Mouse (Mus musculus) heart, embryonic 13.5 days (tissue): ENCODE results near the gene Cxcr1. TPM values are rescaled to one million over a fixed set of nuclear protein-coding genes. Genes with fewer than 3 reads are reported as not detected.

Source experiments
- ATAC-seq: fragments of 200-750 bp; cut with Nextera tagmentation; 2 replicates; pipeline ENCODE4 v1.8.0; 2017; ENCODE audit warnings: moderate TSS enrichment; ENCODE audit not compliant: insufficient number of reproducible peaks, low FRiP score, low TSS enrichment; ENCODE audit errors: extremely low read depth
- H3K27ac ChIP-seq: fragments of 300-500 bp; sonication (generic); replicated peaks from 2 replicates; pipeline ENCODE4 v1.5.1; 2015; ENCODE audit warnings: moderate library complexity, mild to moderate bottlenecking, inconsistent platforms
- H3K27me3 ChIP-seq: fragments of 300-500 bp; sonication (generic); replicated peaks from 2 replicates; pipeline ENCODE4 v1.6.1; 2015; ENCODE audit warnings: mild to moderate bottlenecking, inconsistent platforms
- H3K36me3 ChIP-seq: fragments of 300-500 bp; sonication (generic); 2 replicates; pipeline ENCODE4 v1.6.1; 2015; ENCODE audit warnings: mild to moderate bottlenecking, inconsistent platforms
- H3K4me1 ChIP-seq: fragments of 300-500 bp; sonication (generic); 2 replicates; pipeline ENCODE4 v1.6.1; 2015; ENCODE audit warnings: inconsistent platforms
- H3K4me2 ChIP-seq: fragments of 300-500 bp; sonication (generic); 2 replicates; pipeline ENCODE4 v1.6.1; 2015; ENCODE audit warnings: inconsistent platforms, mild to moderate bottlenecking, moderate library complexity
- H3K4me3 ChIP-seq: fragments of 300-500 bp; sonication (generic); 2 replicates; pipeline ENCODE4 v1.5.1; 2015; ENCODE audit warnings: moderate library complexity, mild to moderate bottlenecking, inconsistent platforms
- H3K9ac ChIP-seq: fragments of 300-500 bp; sonication (generic); 2 replicates; pipeline ENCODE4 v1.6.1; 2015; ENCODE audit warnings: inconsistent platforms, mild to moderate bottlenecking, moderate library complexity
- H3K9me3 ChIP-seq: fragments of 300-500 bp; sonication (generic); 2 replicates; pipeline ENCODE4 v1.6.1; 2016; ENCODE audit warnings: inconsistent platforms
- WGBS: fragments of 180-500 bp; shearing (Covaris S2); methylation state at CpG from one replicate; pipeline ENCODE4 v1.1.7; 2015; ENCODE audit warnings: mixed read lengths; 5-methylcytosine and 5-hydroxymethylcytosine counted together
- polyA plus RNA-seq: library from polyadenylated mRNA; unstranded; fragments of >200 nt; fragmentation: Nextera tagmentation; extraction: Ambion mirVana; gene quantifications from 2 replicates; pipeline ENCODE4 v1.2.1, GENCODE M21; 2015

Gene Cxcr1
- polyA plus RNA-seq = not detected in 2 replicates

DNA sequence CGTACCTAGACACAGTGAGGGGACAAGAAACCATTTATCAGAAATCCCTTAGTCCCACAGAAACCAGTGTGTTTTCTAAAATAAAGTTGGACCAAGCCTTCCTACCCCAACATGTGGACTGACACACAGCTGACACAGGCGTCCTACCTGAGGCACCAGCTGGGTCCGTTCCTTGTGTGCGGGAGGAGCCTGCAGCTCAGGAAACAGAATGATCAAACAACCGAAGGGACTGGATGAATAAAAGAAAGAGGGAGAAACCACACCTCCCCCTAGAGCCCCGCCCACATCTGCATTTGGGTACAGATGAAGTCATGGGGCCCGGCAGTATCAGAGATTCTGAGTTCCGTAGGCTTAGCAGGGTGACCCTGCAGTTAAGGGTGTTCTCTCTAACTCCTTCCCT lies at the start of gene Cxcr1:
TSS of gene Cxcr1 (minus strand) at position 187 of the 400 bp plus-strand sequence.
- WGBS = 69% methylated on average over 8 of the region's 8 CpGs
- no peak within 1 kb of the TSS for H3K9ac ChIP-seq
- peaks cover 8% of the 10 kb centered on the region; the same call in 1 of the 2 replicates for H3K4me1 ChIP-seq
- H3K4me2 ChIP-seq = no peak within 1 kb of the TSS
- H3K27ac ChIP-seq = no peak within 1 kb of the TSS
- no peak within 1 kb of the TSS for H3K4me3 ChIP-seq
- H3K9me3 ChIP-seq = no peaks in the 10 kb centered on the region
- no peaks in the 10 kb centered on the region for H3K27me3 ChIP-seq
- ATAC-seq = no peak
- no peaks in the 10 kb centered on the region for H3K36me3 ChIP-seq

DNA sequence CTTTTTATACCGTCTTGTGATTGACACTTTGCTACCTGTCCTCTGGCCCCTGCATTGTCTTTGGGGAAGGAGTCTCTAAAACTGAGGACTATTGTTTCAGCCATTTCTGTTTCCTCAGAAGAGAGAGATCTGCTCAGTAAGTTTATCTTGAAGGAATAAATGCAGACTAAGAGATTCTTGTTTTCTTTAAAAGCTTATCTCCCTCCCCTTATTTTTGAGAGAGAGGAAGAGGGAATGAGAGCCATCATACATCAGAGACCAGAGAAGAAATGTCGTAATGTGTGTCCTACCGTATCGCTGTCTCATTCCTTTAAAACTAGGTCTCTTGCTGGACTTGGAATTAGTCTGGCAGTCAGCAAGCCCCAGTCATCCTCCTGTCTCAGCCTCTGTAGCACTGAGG lies 46.4 kb upstream of the Cxcr1 start:
- no peak for ATAC-seq
- WGBS = 48% methylated on average over 4 of the region's 4 CpGs
- Histone ChIP-seq H3K9ac (peak overlapping the region; percentile 99), H3K27ac (peak overlapping the region; percentile 95), H3K36me3 (peaks cover 15% of the 10 kb centered on the region), H3K27me3 (no peaks in the 10 kb centered on the region), H3K4me3 (0 out of 2 replicates have a peak overlapping the region, but pooled peaks have one; percentile 91), H3K9me3 (no peaks in the 10 kb centered on the region), H3K4me1 (peaks cover 82% of the 10 kb centered on the region), H3K4me2 (peak overlapping the region; percentile 84)

DNA sequence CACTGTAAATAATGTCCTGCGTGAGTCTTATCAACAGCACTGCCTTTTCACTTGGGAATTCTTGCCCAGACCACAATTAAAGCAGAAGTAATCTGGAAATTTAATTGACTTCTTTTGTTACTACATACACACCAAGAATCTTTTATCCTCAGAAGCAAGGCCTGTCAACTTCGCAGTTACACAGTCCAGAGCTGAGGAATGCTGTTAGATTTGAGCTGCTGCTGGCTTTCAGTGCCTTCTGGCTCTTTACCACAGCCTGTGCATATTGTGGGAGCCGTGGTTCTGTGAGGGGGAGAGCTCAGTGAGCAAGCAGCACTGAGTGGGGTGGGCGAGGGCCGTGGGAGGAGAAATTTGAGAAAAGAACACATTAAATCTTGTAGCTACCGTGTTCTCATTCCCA lies 45.9 kb upstream of the Cxcr1 start:
- no peak for ATAC-seq
- peak overlapping the region; percentile 91; the same call in 1 of the 2 replicates for H3K4me3 ChIP-seq
- peaks cover 78% of the 10 kb centered on the region for H3K4me1 ChIP-seq
- H3K9me3 ChIP-seq = no peaks in the 10 kb centered on the region
- no peaks in the 10 kb centered on the region for H3K27me3 ChIP-seq
- peak overlapping the region; percentile 99 for H3K9ac ChIP-seq
- peaks cover 14% of the 10 kb centered on the region; the same call in 1 of the 2 replicates for H3K36me3 ChIP-seq
- 16% methylated on average over 6 of the region's 6 CpGs for WGBS
- peak overlapping the region; percentile 84 for H3K4me2 ChIP-seq
- H3K27ac ChIP-seq = peak overlapping the region; percentile 95

DNA sequence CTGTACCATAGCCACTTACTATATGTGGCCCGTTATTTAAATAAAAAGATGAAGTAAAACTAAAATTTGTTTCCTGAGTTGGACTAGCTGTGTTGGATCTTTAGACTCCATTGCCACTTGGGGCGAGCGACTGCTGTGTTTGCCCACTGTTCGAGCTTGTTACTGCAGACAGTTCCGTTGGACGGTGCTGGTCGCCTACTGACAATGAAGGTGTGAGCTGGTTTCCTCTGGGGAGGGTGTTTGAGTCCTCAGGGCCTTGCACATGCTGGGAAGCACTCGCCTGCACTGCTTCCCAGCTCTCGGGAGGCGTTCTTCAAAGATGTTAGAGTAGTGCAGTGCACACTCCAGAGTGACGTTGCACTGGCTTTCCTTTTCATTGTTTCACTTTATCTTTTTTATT lies 45.2 kb upstream of the Cxcr1 start:
- ATAC-seq = no peak
- Histone ChIP-seq H3K4me1 (peaks cover 71% of the 10 kb centered on the region), H3K9ac (peak overlapping the region; percentile 99), H3K27ac (peak overlapping the region; percentile 95), H3K4me3 (peak overlapping the region; percentile 91), H3K4me2 (peak overlapping the region; percentile 84), H3K27me3 (no peaks in the 10 kb centered on the region), H3K9me3 (no peaks in the 10 kb centered on the region), H3K36me3 (peaks cover 14% of the 10 kb centered on the region; the same call in 1 of the 2 replicates)
- 19% methylated on average over 11 of the region's 11 CpGs for WGBS

DNA sequence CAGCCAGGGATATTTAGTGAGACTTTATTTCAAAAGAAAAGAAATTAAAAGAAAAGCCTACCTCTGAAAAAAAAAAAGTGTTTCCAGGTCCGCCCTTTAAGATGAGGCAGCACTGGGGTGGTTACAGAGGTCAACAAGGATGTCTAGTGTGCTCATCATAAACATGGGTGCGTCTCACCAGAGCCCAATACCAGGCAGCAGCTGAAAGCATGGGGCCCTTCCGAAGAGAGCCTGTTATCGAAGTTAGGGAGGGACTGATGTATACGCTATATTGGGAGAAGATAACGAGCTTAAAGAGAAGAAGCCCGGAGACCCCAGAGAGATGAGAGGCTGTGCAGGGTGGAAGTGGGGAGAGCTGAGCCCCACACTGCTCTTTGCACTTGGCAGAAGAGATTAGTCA lies 44.7 kb upstream of the Cxcr1 start:
- peaks cover 14% of the 10 kb centered on the region; the same call in 1 of the 2 replicates for H3K36me3 ChIP-seq
- peak overlapping the region; percentile 84 for H3K4me2 ChIP-seq
- H3K9ac ChIP-seq = peak overlapping the region; percentile 99
- no peaks in the 10 kb centered on the region for H3K9me3 ChIP-seq
- H3K27ac ChIP-seq = peak overlapping the region; percentile 95
- peak overlapping the region; percentile 91 for H3K4me3 ChIP-seq
- no peaks in the 10 kb centered on the region for H3K27me3 ChIP-seq
- ATAC-seq = no peak
- 7% methylated on average over 7 of the region's 7 CpGs for WGBS
- H3K4me1 ChIP-seq = peaks cover 67% of the 10 kb centered on the region

DNA sequence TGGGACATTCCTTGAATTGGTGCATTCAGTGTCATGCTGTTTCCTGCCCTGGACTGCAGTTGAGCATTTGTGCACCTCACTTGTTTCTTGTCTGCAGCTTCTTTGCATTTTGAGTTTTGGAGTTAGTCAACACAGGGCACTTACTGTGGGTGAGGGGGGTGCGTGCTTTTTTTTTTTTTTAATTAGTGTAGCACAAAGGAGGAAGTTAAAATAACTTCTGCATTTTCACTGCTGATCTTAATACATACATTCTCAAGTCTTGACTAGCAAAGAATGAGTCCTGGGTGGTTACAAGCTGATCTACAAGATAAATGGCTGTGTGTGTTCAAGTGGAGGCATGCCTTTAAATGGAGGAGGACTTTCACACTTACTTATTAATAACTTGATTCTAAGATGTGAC lies 43.7 kb upstream of the Cxcr1 start:
- Histone ChIP-seq H3K27me3 (no peaks in the 10 kb centered on the region), H3K4me3 (peak overlapping the region; percentile 91), H3K9ac (peak overlapping the region; percentile 99), H3K4me2 (peak overlapping the region; percentile 84), H3K27ac (peak overlapping the region; percentile 95), H3K36me3 (peaks cover 12% of the 10 kb centered on the region; the same call in 1 of the 2 replicates), H3K4me1 (peaks cover 56% of the 10 kb centered on the region), H3K9me3 (no peaks in the 10 kb centered on the region)
- WGBS = 50% methylated on average over 1 of the region's 1 CpGs
- no peak for ATAC-seq

DNA sequence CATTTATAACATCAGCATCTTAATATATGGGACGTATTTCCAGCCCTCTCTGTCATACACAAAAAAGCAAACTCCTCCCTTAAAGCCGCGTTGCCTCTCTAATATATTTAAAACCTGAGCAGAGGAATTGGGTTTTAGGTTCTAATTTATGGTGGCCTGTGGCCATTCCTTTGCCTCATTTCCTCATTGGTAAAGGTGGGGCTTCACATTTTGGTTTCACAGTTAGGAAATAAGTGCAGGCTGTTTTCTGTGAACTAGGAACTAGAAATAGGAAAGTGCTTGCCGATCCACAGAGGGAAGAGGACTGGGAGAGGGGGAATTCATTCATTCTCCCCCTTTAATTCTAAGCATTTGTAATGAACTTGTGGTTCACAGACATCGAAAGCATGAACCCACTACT lies 43.2 kb upstream of the Cxcr1 start:
- ATAC-seq = no peak

DNA sequence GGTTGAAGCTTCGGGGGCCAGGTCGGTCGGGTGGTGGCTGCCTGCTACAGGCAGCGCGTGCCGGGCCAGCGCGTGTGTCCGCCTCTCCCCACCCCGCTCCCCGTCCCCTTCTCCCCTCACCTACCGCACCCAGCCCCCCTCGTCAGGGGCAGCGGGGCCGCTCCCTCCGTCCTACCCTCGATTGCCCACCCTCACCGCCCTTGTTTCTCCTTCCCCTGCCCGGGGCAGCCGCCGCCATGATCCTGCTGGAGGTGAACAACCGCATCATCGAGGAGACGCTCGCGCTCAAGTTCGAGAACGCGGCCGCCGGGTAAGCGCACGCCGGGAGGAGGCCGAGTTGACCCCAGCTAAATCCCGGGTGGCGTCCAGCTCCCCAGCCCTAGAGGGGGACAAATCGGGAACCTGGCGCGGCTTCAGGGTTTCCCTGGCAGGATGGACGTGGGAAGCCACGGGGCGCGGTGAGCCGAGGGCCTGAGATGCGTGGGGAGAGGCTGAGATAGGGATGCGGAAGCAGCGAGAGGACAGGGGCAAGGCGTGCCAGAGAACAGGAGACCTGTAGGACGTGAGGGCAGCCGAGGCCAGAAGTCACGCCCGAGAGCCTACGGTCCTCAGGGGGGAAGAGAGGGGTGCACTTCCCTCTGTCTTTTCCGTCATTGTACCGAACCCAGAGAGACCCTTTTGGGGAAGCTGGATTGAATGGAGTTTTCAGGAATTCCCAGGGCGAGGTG lies 42.3 kb upstream of the Cxcr1 start:
- Histone ChIP-seq H3K4me1 (peaks cover 45% of the 10 kb centered on the region), H3K4me2 (peak overlapping the region; percentile 84), H3K27me3 (no peaks in the 10 kb centered on the region), H3K4me3 (peak overlapping the region; percentile 91), H3K9ac (peak overlapping the region; percentile 99), H3K27ac (peak overlapping the region; percentile 95), H3K9me3 (no peaks in the 10 kb centered on the region), H3K36me3 (0 out of 2 replicates have a peak, but pooled peaks cover 4% of the 10 kb centered on the region)
- ATAC-seq = peak; percentile 27
- under 1% methylated on average over 48 of the region's 57 CpGs for WGBS

More for the DNA sequence above, 43.2 kb upstream of the Cxcr1 start:
- Histone ChIP-seq H3K4me2 (peak overlapping the region; percentile 84), H3K4me1 (peaks cover 52% of the 10 kb centered on the region), H3K27ac (peak overlapping the region; percentile 95), H3K9ac (peak overlapping the region; percentile 99), H3K36me3 (0 out of 2 replicates have a peak, but pooled peaks cover 9% of the 10 kb centered on the region), H3K4me3 (peak overlapping the region; percentile 91), H3K27me3 (no peaks in the 10 kb centered on the region), H3K9me3 (no peaks in the 10 kb centered on the region)
- whole genome bisulfite sequencing = 23% methylated on average over 5 of the region's 5 CpGs

DNA sequence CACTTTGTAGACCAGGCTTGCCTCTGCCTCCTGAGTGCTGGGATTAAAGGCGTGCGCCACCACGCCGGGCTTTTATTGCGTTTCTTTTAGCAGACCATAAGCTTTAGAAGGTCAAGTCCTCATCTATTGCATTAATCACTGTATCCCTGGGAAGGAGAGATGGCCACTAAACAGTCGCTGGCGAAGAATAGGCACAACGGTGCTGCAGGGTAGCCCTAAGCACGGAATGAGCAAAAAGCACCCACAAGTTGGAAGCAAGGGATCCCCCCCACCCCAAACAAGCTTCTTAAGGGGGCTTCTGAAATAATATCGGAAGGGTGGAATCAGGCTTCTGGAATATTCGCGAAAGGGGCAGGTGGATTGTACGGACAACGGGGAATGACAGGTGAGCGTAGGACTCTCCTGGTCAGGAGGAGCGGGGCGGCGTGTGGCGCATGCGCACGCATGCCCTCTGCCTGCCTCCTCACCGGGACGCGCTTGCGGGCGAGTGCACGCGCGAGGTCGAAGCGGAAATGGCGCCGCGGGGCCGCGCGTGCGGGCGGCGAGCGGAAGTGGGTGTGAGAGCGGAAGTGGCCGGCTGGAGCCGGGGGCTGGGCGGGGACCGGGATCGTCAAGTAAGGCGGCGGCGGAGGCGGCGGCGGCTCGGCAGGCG lies 41.6 kb upstream of the Cxcr1 start, which contains the start of gene Arpc2:
TSS of gene Arpc2 (plus strand) at position 147 of the 652 bp plus-strand sequence.
- 2% methylated on average over 43 of the region's 55 CpGs for WGBS
- peak within 1 kb of the TSS; percentile 99 for H3K9ac ChIP-seq
- peak within 1 kb of the TSS; percentile 95 for H3K27ac ChIP-seq
- ATAC-seq = peak; percentile 87
- H3K27me3 ChIP-seq = no peaks in the 10 kb centered on the region
- peak within 1 kb of the TSS; percentile 84 for H3K4me2 ChIP-seq
- H3K36me3 ChIP-seq = 0 out of 2 replicates have a peak, but pooled peaks cover 4% of the 10 kb centered on the region
- H3K4me1 ChIP-seq = peaks cover 39% of the 10 kb centered on the region
- H3K9me3 ChIP-seq = no peaks in the 10 kb centered on the region
- peak within 1 kb of the TSS; percentile 91 for H3K4me3 ChIP-seq

DNA sequence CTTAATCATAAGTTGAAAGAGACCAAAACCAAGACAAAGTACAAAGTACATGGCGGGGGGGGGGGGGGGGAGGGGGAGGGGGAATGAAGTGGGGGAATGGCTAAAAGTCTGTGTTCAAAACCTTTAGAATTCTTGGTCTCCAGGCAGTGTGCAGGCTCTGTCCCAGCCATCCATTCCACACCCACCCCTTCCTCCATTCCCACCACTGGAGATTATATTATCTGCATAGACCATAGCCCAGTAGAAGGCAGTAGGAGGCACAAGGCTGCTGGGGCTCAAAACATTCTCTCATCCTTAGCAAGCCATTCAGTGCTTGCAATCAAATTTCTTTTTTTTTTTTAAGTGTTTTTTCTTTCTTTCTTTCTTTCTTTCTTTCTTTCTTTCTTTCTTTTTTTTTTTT lies 36.6 kb upstream of the Cxcr1 start:
- 60% methylated on average over 1 of the region's 1 CpGs for WGBS
- Histone ChIP-seq H3K36me3 (no peaks in the 10 kb centered on the region), H3K27ac (no peak overlapping the region), H3K4me3 (no peak overlapping the region), H3K4me2 (no peak overlapping the region), H3K9me3 (no peaks in the 10 kb centered on the region), H3K27me3 (no peaks in the 10 kb centered on the region), H3K9ac (no peak overlapping the region), H3K4me1 (peaks cover 8% of the 10 kb centered on the region; the same call in 1 of the 2 replicates)
- ATAC-seq = no peak

DNA sequence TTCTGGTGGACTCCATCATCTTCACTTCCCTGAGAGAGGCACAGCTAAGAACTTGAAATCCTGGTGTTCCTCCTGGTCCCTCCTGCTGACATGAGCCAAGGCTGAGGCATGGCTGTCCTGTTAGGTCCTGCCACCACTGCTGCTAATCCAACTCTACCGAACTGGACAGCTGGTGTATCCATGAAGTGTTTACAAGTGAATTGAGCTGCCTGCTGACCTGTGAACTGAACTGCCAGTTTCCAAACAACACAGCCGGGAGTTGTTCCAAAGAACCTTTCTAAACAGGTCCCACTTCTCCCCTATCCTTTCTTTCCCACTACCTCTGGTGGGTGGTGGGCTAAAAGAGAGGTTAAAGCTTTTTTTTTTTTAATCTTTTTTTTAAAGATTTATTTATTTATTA lies 35.5 kb upstream of the Cxcr1 start:
- no peaks in the 10 kb centered on the region for H3K36me3 ChIP-seq
- no peak overlapping the region for H3K4me2 ChIP-seq
- no peak overlapping the region for H3K27ac ChIP-seq
- WGBS = 75% methylated on average over 2 of the region's 2 CpGs
- H3K9me3 ChIP-seq = no peaks in the 10 kb centered on the region
- no peak overlapping the region for H3K9ac ChIP-seq
- no peak for ATAC-seq
- peaks cover 6% of the 10 kb centered on the region; the same call in 1 of the 2 replicates for H3K4me1 ChIP-seq
- no peaks in the 10 kb centered on the region for H3K27me3 ChIP-seq
- no peak overlapping the region for H3K4me3 ChIP-seq
